Mouse (Mus musculus) hindlimb bud, embryonic 11.5 days (tissue): ENCODE results near the gene Zfand2b.

Source experiments
- DNase-seq: peaks from one replicate; pipeline ENCODE4 v3.0.0-alpha.2; 2012; ENCODE audit warnings: low read depth, low spot score; ENCODE audit errors: extremely low spot score

Gene Zfand2b

DNA sequence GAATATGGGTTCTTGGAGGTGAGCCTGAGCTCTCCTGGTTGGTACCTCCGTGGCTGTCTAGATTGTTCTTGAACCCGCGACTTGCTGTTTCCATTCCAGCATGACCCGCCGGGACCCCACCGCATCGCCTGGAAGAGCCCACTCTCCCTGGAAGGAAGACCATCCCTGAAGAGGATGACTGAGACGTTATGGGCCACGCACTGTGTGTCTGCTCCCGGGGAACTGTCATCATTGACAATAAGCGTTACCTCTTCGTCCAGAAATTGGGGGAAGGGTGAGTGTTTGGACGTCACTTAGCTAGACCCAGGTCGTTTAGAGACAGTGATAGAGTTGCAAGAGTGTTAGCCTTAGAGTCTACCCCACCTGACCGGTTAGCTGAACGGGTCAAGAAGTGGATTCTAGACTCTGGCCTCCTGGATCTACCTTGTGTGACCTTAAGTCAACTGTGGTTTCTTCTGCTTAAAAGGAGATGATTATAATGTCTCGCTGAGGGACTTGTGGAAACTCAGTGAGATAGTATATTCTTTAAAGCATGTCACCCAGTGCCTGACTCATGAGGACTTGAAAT, 42.8 kb downstream of the Zfand2b start:
- DNase-seq, result no peak

DNA sequence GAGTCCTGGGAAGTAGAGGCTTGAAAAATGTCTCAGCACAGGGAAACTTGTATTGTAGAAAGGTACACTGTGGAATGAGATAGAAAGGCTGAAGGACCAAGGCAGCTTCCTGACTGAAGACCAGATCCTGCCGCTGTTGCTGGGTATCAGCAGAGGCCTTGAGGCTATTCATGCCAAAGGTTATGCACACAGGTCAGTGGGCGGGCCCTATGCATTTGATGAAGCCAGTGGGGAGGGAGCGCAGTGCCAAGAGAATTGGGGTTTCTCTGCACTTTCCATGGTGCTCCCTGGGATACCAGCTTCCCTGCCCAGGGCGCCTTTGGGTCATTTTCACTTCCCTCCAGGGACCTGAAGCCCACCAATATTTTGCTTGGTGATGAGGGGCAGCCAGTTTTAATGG, 44.1 kb downstream of the Zfand2b start:
- no peak for DNase-seq

DNA sequence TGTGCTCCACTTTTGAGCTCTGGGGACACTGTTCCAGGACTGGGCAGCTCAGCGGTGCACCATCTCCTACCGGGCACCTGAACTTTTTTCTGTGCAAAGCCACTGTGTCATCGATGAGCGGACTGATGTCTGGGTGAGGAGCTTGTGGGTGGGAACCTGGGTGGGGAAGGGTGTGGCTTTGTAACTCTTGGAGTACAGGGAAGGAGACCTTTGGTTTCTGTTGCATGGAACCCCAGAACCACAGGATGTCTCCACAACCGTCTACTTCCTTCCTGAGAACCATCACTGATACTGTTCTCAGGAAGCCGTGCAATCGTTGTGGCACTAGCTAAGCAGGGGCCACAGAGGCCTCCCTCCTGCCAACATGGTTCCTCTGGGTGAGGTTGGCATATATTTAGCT, 44.6 kb downstream of the Zfand2b start:
- DNase-seq, result no peak

DNA sequence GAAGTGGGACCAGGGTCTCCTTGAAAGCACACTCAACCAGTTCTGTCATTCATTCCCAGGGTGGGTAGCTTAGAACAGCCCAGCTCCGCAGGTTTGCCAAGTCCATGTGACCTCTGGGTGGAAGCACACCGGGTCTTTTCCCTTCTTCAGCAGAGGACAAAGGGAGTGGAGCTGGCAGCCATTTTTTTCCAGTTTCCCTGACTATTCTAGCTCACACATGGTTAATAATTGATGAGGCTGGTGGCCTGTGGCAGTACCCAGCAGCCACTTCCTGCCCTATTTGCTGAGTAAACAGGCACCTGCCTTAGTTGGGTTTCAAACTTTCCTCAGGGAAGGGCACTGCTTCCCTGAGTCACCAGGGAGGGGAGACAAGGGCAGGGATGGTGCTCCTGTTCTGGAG, 46.0 kb downstream of the Zfand2b start:
- DNase-seq, result no peak

GRCm38 (mm10) chr1:75214886-75215285, 46.4 kb downstream of the Zfand2b start:
- DNase-seq, result no peak

GRCm38 (mm10) chr1:75215785-75216184, 47.3 kb downstream of the Zfand2b start:
- DNase-seq, result no peak

GRCm38 (mm10) chr1:75216797-75217585, 48.5 kb downstream of the Zfand2b start:
- no peak for DNase-seq

GRCm38 (mm10) chr1:75217893-75218226, 49.4 kb downstream of the Zfand2b start:
- DNase-seq, result no peak

DNA sequence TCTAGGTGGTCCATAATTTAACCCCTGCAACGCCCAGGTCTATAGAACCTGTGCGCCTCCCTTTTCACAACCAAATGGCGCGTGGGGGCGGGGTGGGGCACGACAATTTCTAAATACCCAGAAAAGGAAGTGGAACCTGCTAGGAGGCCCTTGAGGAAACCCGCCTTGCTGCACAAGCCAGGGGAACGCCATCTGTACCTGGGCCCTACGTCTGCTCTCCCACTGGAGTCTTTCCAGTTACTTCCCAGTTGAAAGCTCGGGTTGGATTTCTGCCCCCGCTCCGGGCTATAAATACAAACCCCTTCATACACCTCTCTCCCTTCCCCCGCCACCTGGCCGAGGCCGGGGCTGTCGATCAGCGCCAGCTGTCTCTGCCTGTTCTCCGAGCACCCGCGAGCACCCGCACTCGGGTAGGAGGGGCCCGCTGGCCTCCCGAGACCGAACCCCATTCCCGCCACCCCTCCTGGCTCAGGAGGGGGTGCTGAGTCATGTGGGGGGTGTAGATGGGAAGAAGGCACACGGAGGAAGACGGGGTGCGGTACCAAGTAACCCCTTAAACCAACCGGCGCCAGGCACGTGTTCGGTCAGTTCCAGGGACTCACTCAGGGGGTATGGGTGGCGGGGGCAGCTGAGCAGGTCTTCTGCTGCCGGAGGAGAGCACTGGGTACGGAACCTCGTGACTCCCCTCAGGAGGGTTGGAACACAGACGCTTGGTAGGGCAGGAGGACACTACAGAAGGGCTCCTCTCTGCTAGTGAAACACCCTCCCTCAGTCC, 50.0 kb downstream of the Zfand2b start:
- no peak for DNase-seq

GRCm38 (mm10) chr1:75219078-75219477, 50.6 kb downstream of the Zfand2b start:
- DNase-seq, result no peak

- no peak for DNase-seq
These were observed 51.1 kb downstream of the Zfand2b start, which contains the start of gene Tuba4a for GRCm38 (mm10) chr1:75219531-75219930. Gene Tuba4a, minus strand, starts transcription at chr1:75219865.
